Mouse (Mus musculus): ENCODE data around the gene Baiap2l2.

- TF ChIP-seq CTCF (IDR thresholded peaks at IDR 0.05; ENCODE audit: extremely low read depth, insufficient read depth, insufficient read length, insufficient replicate concordance) (no peak), POLR2A (IDR thresholded peaks at IDR 0.05; ENCODE audit: low read depth, low read length) (no peak)
Measured at GRCm38 (mm10) chr15:79326264-79326663, 40.9 kb upstream of the Baiap2l2 start.
